Mouse (Mus musculus) kidney, adult 2 months (tissue): ENCODE measurements around the gene Fpgs. TPM values are rescaled to one million over a fixed set of nuclear protein-coding genes. Genes with fewer than 3 reads are reported as not detected.

Source experiments
- DNase-seq: peaks from one replicate; pipeline ENCODE4 v3.0.0; 2021
- H3K27ac ChIP-seq: fragments of 200-500 bp; 2 replicates; pipeline ENCODE4 v1.5.1; 2012; ENCODE audit warnings: low read depth, low read length, control low read depth, inconsistent platforms; ENCODE audit not compliant: insufficient read depth
- H3K27me3 ChIP-seq: fragments of 200-500 bp; replicated peaks from 2 replicates; pipeline ENCODE4 v1.6.1; 2012; ENCODE audit warnings: mild to moderate bottlenecking, moderate library complexity, low read length, inconsistent platforms; ENCODE audit not compliant: control insufficient read depth, insufficient read depth
- H3K36me3 ChIP-seq: fragments of 200-500 bp; 2 replicates; pipeline ENCODE4 v1.6.1; 2012; ENCODE audit warnings: mild to moderate bottlenecking, moderate library complexity, low read length, inconsistent platforms; ENCODE audit not compliant: control insufficient read depth, insufficient read depth
- H3K4me1 ChIP-seq: fragments of 200-500 bp; 2 replicates; pipeline ENCODE4 v1.6.1; 2011; ENCODE audit warnings: low read length; ENCODE audit not compliant: control insufficient read depth, insufficient read depth
- H3K4me3 ChIP-seq: fragments of 200-500 bp; 2 replicates; pipeline ENCODE4 v1.5.1; 2011; ENCODE audit warnings: mild to moderate bottlenecking, low read depth, low read length, control low read depth; ENCODE audit not compliant: insufficient read depth
- CTCF ChIP-seq: fragments of 200-500 bp; conservative IDR thresholded peaks from 2 replicates; pipeline ENCODE4 v1.5.1; 2011; ENCODE audit warnings: low read depth, mild to moderate bottlenecking, control low read depth, low read length, moderate library complexity, mixed read lengths; ENCODE audit not compliant: insufficient read depth, insufficient read length
- POLR2A ChIP-seq: fragments of 200-500 bp; IDR thresholded peaks from one replicate; pipeline ENCODE4 v1.6.1; 2011; ENCODE audit warnings: low read depth, low read length, control low read depth
- WGBS: fragments of 180-500 bp; shearing (Covaris S2); methylation state at CpG from one replicate; pipeline ENCODE4 v1.1.7; 2018; 5-methylcytosine and 5-hydroxymethylcytosine counted together
- polyA plus RNA-seq: library from polyadenylated mRNA; depleted of rRNA; stranded (reverse); fragments of >200 nt; gene quantifications from 2 replicates; pipeline ENCODE4 v1.2.3, GENCODE M21; 2012

The Fpgs gene
- polyA plus RNA-seq, 1 experiment = 147 TPM

DNA sequence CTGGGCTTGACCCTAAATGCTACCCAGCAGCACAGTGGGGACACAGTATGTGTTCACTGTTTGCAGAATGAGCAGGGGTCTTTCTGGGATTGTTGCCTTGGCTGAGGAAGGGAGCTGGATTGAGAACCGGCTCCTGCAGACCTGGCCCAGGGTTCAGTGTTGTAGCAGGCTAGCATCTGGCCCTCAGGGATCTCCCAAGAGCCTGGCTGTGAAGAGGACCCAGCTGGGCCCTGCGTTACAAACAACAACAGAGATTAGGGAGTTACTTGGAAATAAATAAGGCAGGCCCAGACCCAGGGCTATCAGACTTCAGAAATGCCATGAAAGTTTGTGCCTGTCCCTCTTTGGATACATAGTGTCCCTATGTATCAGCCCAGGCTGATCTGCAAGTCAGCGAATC, 58.3 kb downstream of the Fpgs start:
- DNase-seq = no peak
- Histone ChIP-seq H3K4me3 (no peak overlapping the region), H3K27me3 (no peaks in the 10 kb centered on the region), H3K4me1 (peaks cover 7% of the 10 kb centered on the region), H3K27ac (peak overlapping the region; percentile 74), H3K36me3 (no peaks in the 10 kb centered on the region)
- WGBS = 70% methylated on average over 3 of the region's 3 CpGs
- no peak for TF ChIP-seq POLR2A
- TF ChIP-seq CTCF = no peak

DNA sequence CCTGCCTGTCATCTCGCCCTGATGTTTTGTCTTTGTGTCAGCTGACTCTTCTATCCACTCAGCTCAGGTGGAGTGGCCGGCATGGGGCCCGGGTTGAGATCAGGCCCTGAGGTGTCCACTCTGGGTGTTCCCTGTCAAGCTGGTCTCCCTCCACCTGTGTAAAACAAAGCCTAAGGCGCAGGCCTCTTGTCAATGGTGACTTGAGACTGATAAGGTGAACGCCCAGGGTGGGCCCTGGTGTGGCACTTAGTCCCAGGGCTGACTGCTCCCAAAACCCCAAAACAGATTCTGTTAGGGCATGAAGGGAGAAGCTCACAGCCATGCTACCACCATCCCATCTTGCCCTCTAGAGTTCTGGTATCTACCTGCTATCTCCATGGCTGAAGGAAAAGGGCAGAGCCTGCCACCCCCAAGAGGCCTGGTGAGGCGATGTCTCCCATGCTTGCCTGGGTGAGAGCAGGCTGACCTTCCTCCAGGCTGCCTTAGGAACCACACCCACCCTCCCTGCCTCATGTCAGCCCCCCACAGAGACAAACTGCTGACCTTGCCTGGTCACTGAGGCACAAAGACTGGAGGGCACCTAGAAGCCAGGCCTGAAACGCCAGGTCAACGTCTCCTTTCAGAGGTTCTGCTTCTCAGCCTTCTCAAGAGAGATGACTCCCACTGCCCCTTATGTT, 59.0 kb downstream of the Fpgs start:
- Histone ChIP-seq H3K4me1 (peaks cover 7% of the 10 kb centered on the region), H3K36me3 (no peaks in the 10 kb centered on the region), H3K27me3 (no peaks in the 10 kb centered on the region), H3K27ac (0 out of 2 replicates have a peak overlapping the region, but pooled peaks have one; percentile 1), H3K4me3 (no peak overlapping the region)
- WGBS = 79% methylated on average over 8 of the region's 8 CpGs
- TF ChIP-seq CTCF = no peak
- no peak for TF ChIP-seq POLR2A
- no peak for DNase-seq

DNA sequence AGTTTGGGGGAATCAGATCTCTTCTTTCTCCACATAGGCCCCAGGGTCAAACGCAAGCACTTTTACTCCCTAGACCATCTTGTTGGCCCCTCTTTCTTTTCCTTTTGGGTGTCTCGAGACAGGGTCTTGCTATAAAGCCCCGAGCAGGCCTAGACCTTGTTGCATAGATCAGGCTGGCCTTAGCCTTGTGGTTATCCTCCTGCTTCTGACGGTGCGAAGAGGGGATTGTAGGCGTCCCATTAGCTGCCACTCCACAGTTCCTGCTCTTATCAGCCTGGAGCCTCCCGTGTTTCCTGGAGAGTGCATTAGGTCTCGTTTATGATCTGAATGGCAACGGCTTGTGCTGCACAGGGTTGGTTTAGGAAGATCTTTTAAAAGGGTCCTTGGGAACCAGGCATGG, 59.9 kb downstream of the Fpgs start:
- no peaks in the 10 kb centered on the region for H3K36me3 ChIP-seq
- no peak overlapping the region for H3K27ac ChIP-seq
- H3K4me1 ChIP-seq = peaks cover 7% of the 10 kb centered on the region
- H3K4me3 ChIP-seq = no peak overlapping the region
- no peaks in the 10 kb centered on the region for H3K27me3 ChIP-seq
- 81% methylated on average over 9 of the region's 9 CpGs for WGBS
- no peak for TF ChIP-seq CTCF
- no peak for TF ChIP-seq POLR2A
- DNase-seq = no peak

- 74% methylated on average over 7 of the region's 7 CpGs for WGBS
These were observed 61.1 kb downstream of the Fpgs start for GRCm38 (mm10) chr2:32642813-32643212.

DNA sequence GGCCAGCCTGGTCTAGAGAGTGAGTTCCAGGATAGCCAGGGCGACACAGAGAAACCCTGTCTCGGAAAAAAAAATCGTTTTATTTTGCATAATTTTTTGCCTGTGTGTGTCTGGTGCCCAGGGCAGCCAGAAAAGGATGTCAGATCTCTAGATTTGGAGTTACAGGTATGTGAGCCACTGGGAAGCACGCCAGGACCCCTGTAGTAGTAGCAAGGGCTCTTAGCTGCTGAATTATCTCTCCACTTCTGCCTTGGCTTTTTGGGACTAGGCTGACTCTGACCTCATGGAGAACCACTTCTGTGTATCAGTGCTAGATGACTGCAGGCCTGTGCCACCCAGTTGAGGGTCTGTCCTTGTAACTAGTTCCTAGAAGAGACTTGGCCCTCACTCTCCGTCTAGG, 62.1 kb downstream of the Fpgs start:
- no peak overlapping the region for H3K4me3 ChIP-seq
- H3K27ac ChIP-seq = no peak overlapping the region
- WGBS = 81% methylated on average over 5 of the region's 5 CpGs
- peaks cover 7% of the 10 kb centered on the region for H3K4me1 ChIP-seq
- no peaks in the 10 kb centered on the region for H3K27me3 ChIP-seq
- no peaks in the 10 kb centered on the region for H3K36me3 ChIP-seq
- TF ChIP-seq CTCF = no peak
- no peak for TF ChIP-seq POLR2A
- DNase-seq = no peak

More at GRCm38 (mm10) chr2:32642813-32643212, 61.1 kb downstream of the Fpgs start:
- Histone ChIP-seq H3K27ac (peak overlapping the region; percentile 47; the same call in 1 of the 2 replicates), H3K4me1 (peaks cover 7% of the 10 kb centered on the region), H3K36me3 (no peaks in the 10 kb centered on the region), H3K4me3 (no peak overlapping the region), H3K27me3 (no peaks in the 10 kb centered on the region)
- peak; percentile 78 for DNase-seq
- TF ChIP-seq POLR2A = no peak
- no peak for TF ChIP-seq CTCF

GRCm38 (mm10) chr2:32640550-32641051, 63.3 kb downstream of the Fpgs start:
- 58% methylated on average over 6 of the region's 6 CpGs for WGBS
- DNase-seq = no peak
- Histone ChIP-seq H3K4me3 (no peak overlapping the region), H3K27me3 (no peaks in the 10 kb centered on the region), H3K36me3 (no peaks in the 10 kb centered on the region), H3K4me1 (peaks cover 7% of the 10 kb centered on the region), H3K27ac (no peak overlapping the region)
- TF ChIP-seq POLR2A (no peak), CTCF (no peak)

DNA sequence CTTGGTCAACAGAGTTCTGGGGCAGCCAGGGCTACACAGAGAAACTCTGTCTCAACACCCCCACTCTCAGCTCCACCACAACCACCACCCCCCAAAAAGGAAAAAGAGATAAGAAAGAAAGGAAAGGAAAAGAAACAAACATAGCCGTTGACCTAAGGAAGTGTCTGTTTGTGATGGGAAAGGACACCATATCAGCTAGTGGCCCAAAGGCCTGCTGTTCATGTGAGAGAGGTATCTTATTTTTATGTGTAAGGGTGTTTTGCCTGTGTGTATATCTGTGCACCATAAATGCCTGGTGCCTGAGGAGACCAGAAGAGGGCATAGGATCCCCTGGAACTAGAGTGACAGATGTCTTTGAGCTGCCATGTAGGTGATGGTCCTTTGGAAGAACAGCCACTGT, 64.3 kb downstream of the Fpgs start:
- TF ChIP-seq CTCF (no peak), POLR2A (no peak)
- 0 out of 2 replicates have a peak, but pooled peaks cover 2% of the 10 kb centered on the region for H3K4me1 ChIP-seq
- H3K4me3 ChIP-seq = no peak overlapping the region
- no peaks in the 10 kb centered on the region for H3K36me3 ChIP-seq
- no peak overlapping the region for H3K27ac ChIP-seq
- WGBS = 65% methylated on average over 1 of the region's 1 CpGs
- no peak for DNase-seq
- no peaks in the 10 kb centered on the region for H3K27me3 ChIP-seq
